Mouse (Mus musculus) intestine, embryonic 14.5 days (tissue): ENCODE measurements around the gene Lefty2. TPM values are rescaled to one million over a fixed set of nuclear protein-coding genes. Genes with fewer than 3 reads are reported as not detected.
"Not testable (repeated sequence)": the region's sequence is repeated elsewhere in the genome, so short reads cannot be mapped to it uniquely, and the experiment has no call there.

Experiments
- ATAC-seq: fragments of 200-750 bp; cut with Nextera tagmentation; replicated peaks from 2 replicates; pipeline ENCODE4 v1.8.0; 2017; ENCODE audit warnings: low read depth, moderate number of reproducible peaks, moderate TSS enrichment, moderate library complexity; ENCODE audit not compliant: low FRiP score, low TSS enrichment
- DNase-seq: peaks from one replicate; pipeline ENCODE4 v3.0.0-alpha.2; 2018; ENCODE audit warnings: low spot score
- H3K27ac ChIP-seq: fragments of 300-500 bp; sonication (generic); 2 replicates; pipeline ENCODE4 v1.5.1; 2014; ENCODE audit warnings: low read depth, mild to moderate bottlenecking, control low read depth
- H3K27me3 ChIP-seq: fragments of 300-500 bp; sonication (generic); replicated peaks from 2 replicates; pipeline ENCODE4 v1.6.1; 2014; ENCODE audit warnings: low read length, control low read depth; ENCODE audit not compliant: control insufficient read depth, insufficient read depth
- H3K36me3 ChIP-seq: fragments of 300-500 bp; sonication (generic); 2 replicates; pipeline ENCODE4 v1.6.1; 2014; ENCODE audit warnings: low read length, control low read depth; ENCODE audit not compliant: control insufficient read depth, insufficient read depth
- H3K4me1 ChIP-seq: fragments of 300-500 bp; sonication (generic); replicated peaks from 2 replicates; pipeline ENCODE4 v1.6.1; 2014; ENCODE audit warnings: low read length, control low read depth, mixed read lengths; ENCODE audit not compliant: control insufficient read depth, insufficient read depth
- H3K4me2 ChIP-seq: fragments of 300-500 bp; sonication (generic); 2 replicates; pipeline ENCODE4 v1.6.1; 2014; ENCODE audit warnings: low read length
- H3K4me3 ChIP-seq: fragments of 300-500 bp; sonication (generic); 2 replicates; pipeline ENCODE4 v1.5.1; 2014; ENCODE audit warnings: low read depth, low read length, control low read depth, mixed read lengths
- H3K9ac ChIP-seq: fragments of 300-500 bp; sonication (generic); 2 replicates; pipeline ENCODE4 v1.6.1; 2014; ENCODE audit warnings: mild to moderate bottlenecking, low read length
- H3K9me3 ChIP-seq: fragments of 300-500 bp; sonication (generic); 2 replicates; pipeline ENCODE4 v1.6.1; 2016; ENCODE audit warnings: low read length, control low read depth; ENCODE audit not compliant: control insufficient read depth
- WGBS: fragments of 180-500 bp; shearing (Covaris S2); extraction: QIAGEN DNeasy Blood & Tissue Kit; methylation state at CpG from one replicate; pipeline ENCODE4 v1.1.7; 2014; 5-methylcytosine and 5-hydroxymethylcytosine counted together
- polyA plus RNA-seq: library from polyadenylated mRNA; unstranded; fragments of >200 nt; fragmentation: Nextera tagmentation; extraction: Ambion mirVana; gene quantifications from 2 replicates; pipeline ENCODE4 v1.2.1, GENCODE M21; 2014

The Lefty2 gene
- polyA plus RNA-seq, 1 experiment from 2014 or later = 0.18 TPM

DNA sequence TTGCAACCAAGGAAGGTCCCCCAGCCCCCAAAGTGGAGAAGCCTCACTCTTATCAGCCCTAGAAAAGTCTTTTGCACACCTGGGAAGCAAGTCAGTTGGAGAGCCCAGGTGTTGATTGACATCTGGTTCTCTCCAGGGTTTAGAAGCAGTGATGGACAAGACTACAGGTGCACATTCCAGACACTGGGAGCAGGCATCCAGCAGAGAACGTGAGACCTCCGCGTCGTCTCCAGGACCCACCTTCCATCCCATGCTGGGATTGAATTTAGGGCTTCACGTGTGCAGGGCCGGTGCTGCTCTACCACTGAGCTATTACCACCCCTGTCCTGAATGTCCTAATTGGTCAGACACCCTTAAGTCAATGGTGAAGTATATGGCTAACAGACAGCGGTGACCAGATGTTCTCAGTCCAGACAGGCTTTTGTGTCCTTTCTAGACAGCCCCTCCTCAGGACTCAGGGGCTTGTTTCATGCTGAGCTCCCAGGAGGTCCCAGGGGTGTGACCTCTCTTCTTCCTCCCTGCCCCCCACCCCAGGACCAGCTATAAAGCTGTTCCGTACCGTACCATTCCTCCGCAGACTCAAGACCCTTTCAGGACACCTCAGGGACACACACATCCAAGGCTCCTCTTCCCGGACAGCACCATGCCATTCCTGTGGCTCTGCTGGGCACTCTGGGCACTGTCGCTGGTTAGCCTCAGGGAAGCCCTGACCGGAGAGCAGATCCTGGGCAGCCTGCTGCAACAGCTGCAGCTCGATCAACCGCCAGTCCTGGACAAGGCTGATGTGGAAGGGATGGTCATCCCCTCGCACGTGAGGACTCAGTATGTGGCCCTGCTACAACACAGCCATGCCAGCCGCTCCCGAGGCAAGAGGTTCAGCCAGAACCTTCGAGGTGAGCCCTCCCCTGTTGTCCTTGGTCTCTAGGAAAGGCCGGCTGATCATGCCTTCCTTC, 41.8 kb downstream of the Lefty2 start, which contains the start of gene Lefty1:
Gene Lefty1 (plus strand): TSS at position 556 of the 953 bp plus-strand sequence.
- DNase-seq = no peak
- 22% methylated on average over 21 of the region's 21 CpGs for WGBS
- Histone ChIP-seq H3K9me3 (no peaks in the 10 kb centered on the region), H3K4me3 (no peak within 1 kb of the TSS), H3K9ac (no peak within 1 kb of the TSS), H3K4me2 (no peak within 1 kb of the TSS), H3K36me3 (no peaks in the 10 kb centered on the region), H3K4me1 (0 out of 2 replicates have a peak, but pooled peaks cover 4% of the 10 kb centered on the region), H3K27ac (no peak within 1 kb of the TSS), H3K27me3 (peaks cover 29% of the 10 kb centered on the region)
- ATAC-seq = no peak

DNA sequence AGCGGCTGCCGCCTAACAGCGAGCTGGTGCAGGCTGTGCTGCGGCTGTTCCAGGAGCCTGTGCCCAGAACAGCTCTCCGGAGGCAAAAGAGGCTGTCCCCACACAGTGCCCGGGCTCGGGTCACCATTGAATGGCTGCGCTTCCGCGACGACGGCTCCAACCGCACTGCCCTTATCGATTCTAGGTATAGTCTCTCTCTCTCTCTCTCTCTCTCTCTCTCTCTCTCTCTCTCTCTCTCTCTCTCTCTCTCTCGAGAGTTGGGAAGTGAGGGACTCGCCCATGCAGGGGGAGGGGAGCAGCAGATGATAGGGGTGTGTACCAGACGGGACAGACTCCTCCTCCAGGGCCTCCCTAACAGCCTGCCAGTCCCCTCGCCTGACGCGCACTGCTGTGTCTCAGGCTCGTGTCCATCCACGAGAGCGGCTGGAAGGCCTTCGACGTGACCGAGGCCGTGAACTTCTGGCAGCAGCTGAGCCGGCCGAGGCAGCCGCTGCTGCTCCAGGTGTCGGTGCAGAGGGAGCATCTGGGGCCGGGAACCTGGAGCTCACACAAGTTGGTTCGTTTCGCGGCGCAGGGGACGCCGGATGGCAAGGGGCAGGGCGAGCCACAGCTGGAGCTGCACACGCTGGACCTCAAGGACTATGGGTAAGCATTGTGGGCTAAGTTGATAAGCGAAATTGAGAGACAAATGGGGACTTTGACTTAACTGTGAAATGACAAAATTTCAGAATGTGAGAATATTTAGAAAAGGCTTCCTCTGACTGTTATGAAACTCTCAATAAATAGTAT, 43.9 kb downstream of the Lefty2 start:
- Histone ChIP-seq H3K4me1 (peaks cover 12% of the 10 kb centered on the region), H3K4me2 (peak overlapping the region; percentile 49), H3K27me3 (peaks cover 29% of the 10 kb centered on the region), H3K4me3 (peak overlapping the region; percentile 29)
- WGBS = 3% methylated on average over 30 of the region's 41 CpGs
- not testable (repeated sequence) for H3K9me3 ChIP-seq, H3K9ac ChIP-seq, H3K36me3 ChIP-seq, H3K27ac ChIP-seq
- ATAC-seq (peak; percentile 79), DNase-seq (peak; percentile 69)

DNA sequence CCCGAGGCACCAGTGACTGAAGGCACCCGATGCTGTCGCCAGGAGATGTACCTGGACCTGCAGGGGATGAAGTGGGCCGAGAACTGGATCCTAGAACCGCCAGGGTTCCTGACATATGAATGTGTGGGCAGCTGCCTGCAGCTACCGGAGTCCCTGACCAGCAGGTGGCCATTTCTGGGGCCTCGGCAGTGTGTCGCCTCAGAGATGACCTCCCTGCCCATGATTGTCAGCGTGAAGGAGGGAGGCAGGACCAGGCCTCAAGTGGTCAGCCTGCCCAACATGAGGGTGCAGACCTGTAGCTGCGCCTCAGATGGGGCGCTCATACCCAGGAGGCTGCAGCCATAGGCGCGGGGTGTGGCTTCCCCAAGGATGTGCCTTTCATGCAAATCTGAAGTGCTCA, 44.7 kb downstream of the Lefty2 start:
- not testable (repeated sequence) for H3K27ac ChIP-seq, H3K9ac ChIP-seq, DNase-seq, H3K4me3 ChIP-seq, ATAC-seq, H3K4me2 ChIP-seq, H3K36me3 ChIP-seq, H3K9me3 ChIP-seq
- peaks cover 29% of the 10 kb centered on the region for H3K27me3 ChIP-seq
- 49% methylated on average over 13 of the region's 13 CpGs for WGBS
- peaks cover 12% of the 10 kb centered on the region for H3K4me1 ChIP-seq

DNA sequence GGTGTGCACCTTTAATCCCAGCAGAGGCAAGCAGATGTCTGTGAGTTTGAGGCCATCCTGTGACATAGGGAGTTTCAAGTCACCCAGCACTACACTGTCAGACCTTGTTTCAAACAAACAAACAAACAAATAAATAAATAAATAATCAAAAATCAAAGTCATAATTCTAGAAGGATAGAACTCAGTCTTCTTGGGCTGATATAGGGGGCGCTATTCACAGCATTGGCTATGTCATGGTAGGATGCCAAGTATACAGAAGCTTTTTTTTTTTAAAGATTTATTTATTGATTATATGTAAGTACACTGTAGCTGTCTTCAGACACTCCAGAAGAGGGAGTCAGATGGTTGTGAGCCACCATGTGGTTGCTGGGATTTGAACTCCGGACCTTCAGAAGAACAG, 45.9 kb downstream of the Lefty2 start:
- not testable (repeated sequence) for H3K9ac ChIP-seq, H3K4me2 ChIP-seq, H3K9me3 ChIP-seq, DNase-seq, H3K27ac ChIP-seq, ATAC-seq, H3K36me3 ChIP-seq, H3K4me3 ChIP-seq
- H3K27me3 ChIP-seq = peaks cover 29% of the 10 kb centered on the region
- peaks cover 17% of the 10 kb centered on the region for H3K4me1 ChIP-seq
- 80% methylated on average over 2 of the region's 2 CpGs for WGBS

- peak overlapping the region; percentile 72; the same call in 1 of the 2 replicates for H3K4me3 ChIP-seq
- H3K9ac ChIP-seq = no peak overlapping the region
- peaks cover 32% of the 10 kb centered on the region for H3K4me1 ChIP-seq
- H3K36me3 ChIP-seq = no peaks in the 10 kb centered on the region
- H3K27me3 ChIP-seq = peaks cover 9% of the 10 kb centered on the region
- H3K4me2 ChIP-seq = peak overlapping the region; percentile 88
- H3K9me3 ChIP-seq = no peaks in the 10 kb centered on the region
- WGBS = 86% methylated on average over 7 of the region's 7 CpGs
- no peak overlapping the region for H3K27ac ChIP-seq
- ATAC-seq (no peak), DNase-seq (no peak)
Observed at GRCm38 (mm10) chr1:180940776-180941460, 48.0 kb downstream of the Lefty2 start.

- H3K9ac ChIP-seq = peak overlapping the region; percentile 80
- H3K27me3 ChIP-seq = 0 out of 2 replicates have a peak, but pooled peaks cover 5% of the 10 kb centered on the region
- peak overlapping the region; percentile 77 for H3K27ac ChIP-seq
- DNase-seq = no peak
- no peaks in the 10 kb centered on the region for H3K9me3 ChIP-seq
- peaks cover 2% of the 10 kb centered on the region for H3K36me3 ChIP-seq
- peak overlapping the region; percentile 72 for H3K4me3 ChIP-seq
- ATAC-seq = 0 out of 2 replicates have a peak, but pooled peaks have one; percentile 5
- H3K4me1 ChIP-seq = peaks cover 32% of the 10 kb centered on the region
- 6% methylated on average over 18 of the region's 18 CpGs for WGBS
- peak overlapping the region; percentile 88 for H3K4me2 ChIP-seq
Observed at GRCm38 (mm10) chr1:180941726-180942125, 48.8 kb downstream of the Lefty2 start.

GRCm38 (mm10) chr1:180942166-180943031, 49.5 kb downstream of the Lefty2 start, which contains the start of gene Tmem63a:
Gene Tmem63a (plus strand): TSS chr1:180942344.
- Histone ChIP-seq H3K9ac (peak within 1 kb of the TSS; percentile 80), H3K4me1 (peaks cover 32% of the 10 kb centered on the region), H3K27ac (peak within 1 kb of the TSS; percentile 77), H3K4me3 (peak within 1 kb of the TSS; percentile 72), H3K36me3 (peaks cover 9% of the 10 kb centered on the region), H3K9me3 (no peaks in the 10 kb centered on the region), H3K27me3 (0 out of 2 replicates have a peak, but pooled peaks cover 5% of the 10 kb centered on the region), H3K4me2 (peak within 1 kb of the TSS; percentile 88)
- WGBS = under 1% methylated on average over 73 of the region's 73 CpGs
- DNase-seq (peak; percentile 94), ATAC-seq (peak; percentile 72)
